8 mouse cellular contexts compared by ENCODE assay signal in genomic region chr11:109192673-109193557, GRCm38 (mm10). TPM values are rescaled to one million over a fixed set of nuclear protein-coding genes. Genes with fewer than 3 reads are reported as not detected.
DNase-seq lines count a peak whose midpoint lies in the region; ATAC-seq and TF ChIP-seq lines count a peak whose summit lies in the region.

No protein-coding gene starts in this region.

- TF ChIP-seq CTCF in embryonic fibroblast, embryonic 13.5 days (IDR thresholded peaks at IDR 0.05; ENCODE audit: borderline replicate concordance, insufficient read depth, low read length) = peak; percentile 67; the same call in 1 of the 2 replicates
- peak; percentile 84 for TF ChIP-seq CTCF in liver, postnatal 0 days (IDR thresholded peaks at IDR 0.05; ENCODE audit: low read depth)

- no peaks in the 10 kb centered on the region for H3K36me3 ChIP-seq in liver, postnatal 0 days (replicated peaks; ENCODE audit: insufficient read depth, low read length)

- peak; percentile 47; the same call in 1 of the 2 replicates for ATAC-seq in liver, postnatal 0 days

- H3K9ac ChIP-seq in liver, postnatal 0 days (replicated peaks) = no peak overlapping the region

- H3K9me3 ChIP-seq in liver, postnatal 0 days (ENCODE audit: low read length) = no peaks in the 10 kb centered on the region

- no peak overlapping the region for H3K4me2 ChIP-seq in liver, postnatal 0 days (ENCODE audit: low read depth, low read length)

- TF ChIP-seq EP300 in liver, postnatal 0 days (IDR thresholded peaks at IDR 0.05; ENCODE audit: low read depth) = no peak

- H3K27me3 ChIP-seq in liver, postnatal 0 days (ENCODE audit: insufficient read depth, low read length) = no peaks in the 10 kb centered on the region

- DNase-seq in CD8-positive naive resting alpha-beta T cell, adult 2 months (ENCODE audit: low read depth in 2 of 2, low spot score in 2 of 2) = peak; percentile 32 to 56
- peak; percentile 86 for DNase-seq in brain, adult 2 months (ENCODE audit: low read depth, low spot score)
- peak; percentile 64 to 80 for DNase-seq in heart, postnatal 10 days
- peak; percentile 63 to 86 for DNase-seq in kidney, postnatal 36 days
- DNase-seq in liver, postnatal 0 days = peak; percentile 70
- peak; percentile 60 for DNase-seq in ovary, postnatal 10 days (ENCODE audit: low spot score)
- peak; percentile 70 for DNase-seq in thymus, postnatal 0 days (ENCODE audit: low spot score)

- H3K27ac ChIP-seq in embryonic fibroblast, embryonic 13.5 days (ENCODE audit: insufficient read depth, low read length) = no peak overlapping the region
- H3K27ac ChIP-seq in liver, postnatal 0 days (ENCODE audit: low read depth) = no peak overlapping the region

- H3K4me3 ChIP-seq in embryonic fibroblast, embryonic 13.5 days (ENCODE audit: insufficient read depth, low read length) = no peak overlapping the region
- H3K4me3 ChIP-seq in liver, postnatal 0 days (ENCODE audit: low read depth, low read length) = no peak overlapping the region

- intact Hi-C loops in heart, postnatal 10 days (cut with DNase I) = loop anchor here (2.0 kb wide), 2 partner anchors 268 to 744 kb away; no protein-coding TSS in a partner anchor

- TF ChIP-seq POLR2A in embryonic fibroblast, embryonic 13.5 days (IDR thresholded peaks at IDR 0.05; ENCODE audit: low read depth, low read length) = no peak

- H3K4me1 ChIP-seq in embryonic fibroblast, embryonic 13.5 days (ENCODE audit: control insufficient read depth, insufficient read depth, low read length) = no peaks in the 10 kb centered on the region
- no peaks in the 10 kb centered on the region for H3K4me1 ChIP-seq in liver, postnatal 0 days (ENCODE audit: insufficient read depth)

- 51% methylated on average over 15 of the region's 15 CpGs for WGBS in liver, postnatal 0 days (ENCODE audit: insufficient replicate concordance)

RNA-seq across cellular contexts. Expression of gene E030025P04Rik, which starts 48.7 kb away (rescaled TPM):
- not detected in 2 replicates for polyA plus RNA-seq in embryonic fibroblast, embryonic 13.5 days (2011; ENCODE audit: insufficient read length, low read depth, missing spikeins)
- not detected for total RNA-seq in heart, postnatal 10 days (2021)
- polyA plus RNA-seq in liver, postnatal 0 days (2015; fragmentation: Nextera tagmentation; extraction: Ambion mirVana) = not detected in 2 replicates
- polyA plus RNA-seq in thymus, postnatal 0 days (2015; fragmentation: Nextera tagmentation; extraction: Ambion mirVana) = not detected in 2 replicates
